Mouse (Mus musculus): Measurements from ENCODE around the gene Mybl2. TPM values are rescaled to one million over a fixed set of nuclear protein-coding genes. Genes with fewer than 3 reads are reported as not detected.

Mybl2 gene
- total RNA-seq, 2 experiments from 2014 or later, result 0.87 to 3.1 TPM

- no peak for DNase-seq
These were observed 17.1 kb downstream of the Mybl2 start for GRCm38 (mm10) chr2:163071590-163071989.

GRCm38 (mm10) chr2:163073023-163073757 is 18.7 kb downstream of the Mybl2 start:
- no peak for DNase-seq

- DNase-seq, result no peak
These were observed 19.5 kb downstream of the Mybl2 start for GRCm38 (mm10) chr2:163074006-163074405.

- no peak for DNase-seq
These were observed 20.3 kb downstream of the Mybl2 start for GRCm38 (mm10) chr2:163074808-163075207.

DNA sequence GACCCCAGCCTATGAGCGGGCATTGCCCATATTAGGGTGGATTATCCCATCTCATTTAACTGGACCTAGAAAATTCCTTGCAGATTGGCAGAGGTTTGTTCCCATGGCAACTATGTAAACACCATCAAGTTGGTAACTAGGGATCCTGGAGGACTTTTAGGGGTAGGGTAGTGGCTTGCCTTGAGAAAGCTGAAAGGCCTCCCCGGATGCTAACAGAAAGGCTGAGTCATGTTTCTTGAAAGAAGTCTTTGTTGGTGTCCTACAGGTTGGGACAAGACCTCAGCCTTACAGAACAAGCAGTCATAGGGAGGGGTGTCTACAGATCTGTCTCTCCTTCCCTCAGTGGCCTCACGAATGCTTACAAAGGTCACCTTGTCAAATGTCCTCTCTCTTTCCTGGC is 20.7 kb downstream of the Mybl2 start:
- DNase-seq, result no peak

GRCm38 (mm10) chr2:163079041-163079440 is 24.6 kb downstream of the Mybl2 start:
- DNase-seq, result no peak

DNA sequence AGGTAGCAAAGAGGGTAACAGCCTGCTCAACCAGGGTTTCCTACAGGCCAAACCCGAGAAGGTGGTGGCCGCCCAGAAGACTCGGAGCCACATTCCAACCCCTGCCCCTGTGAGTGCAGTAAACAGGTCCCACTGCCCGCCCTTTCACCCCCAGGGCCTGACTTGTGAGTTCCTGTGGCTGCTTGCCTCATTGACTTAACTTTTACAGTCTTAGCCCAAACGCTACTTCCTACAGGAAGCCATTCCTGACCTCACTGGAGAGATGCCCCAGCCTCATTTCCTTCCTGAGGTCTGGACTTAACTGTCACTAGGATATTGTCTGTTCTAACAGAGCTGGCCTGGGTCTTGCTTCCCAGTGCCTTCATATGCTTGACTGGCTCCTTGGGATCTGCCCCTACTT is 28.1 kb downstream of the Mybl2 start:
- DNase-seq, result no peak

DNA sequence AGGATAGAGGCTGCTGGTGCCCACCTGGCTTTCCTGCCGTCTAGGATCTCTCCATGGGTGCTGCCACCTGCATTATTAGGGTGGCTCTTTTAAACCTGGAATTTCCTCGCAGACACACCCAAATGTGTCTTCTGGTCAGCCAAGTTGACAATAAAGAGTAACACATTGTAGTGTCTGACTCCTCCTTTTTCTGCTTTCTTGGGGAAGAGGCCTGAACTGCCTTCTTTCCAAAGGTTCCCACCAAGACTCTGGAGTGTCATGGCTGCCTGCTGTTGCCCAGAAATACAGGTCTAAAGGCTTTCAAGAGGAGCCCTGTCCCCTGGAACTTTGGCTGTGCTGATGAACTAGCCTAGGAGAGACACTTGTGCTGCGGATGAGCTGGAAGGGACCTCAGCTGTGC is 30.0 kb downstream of the Mybl2 start:
- DNase-seq, result no peak

DNA sequence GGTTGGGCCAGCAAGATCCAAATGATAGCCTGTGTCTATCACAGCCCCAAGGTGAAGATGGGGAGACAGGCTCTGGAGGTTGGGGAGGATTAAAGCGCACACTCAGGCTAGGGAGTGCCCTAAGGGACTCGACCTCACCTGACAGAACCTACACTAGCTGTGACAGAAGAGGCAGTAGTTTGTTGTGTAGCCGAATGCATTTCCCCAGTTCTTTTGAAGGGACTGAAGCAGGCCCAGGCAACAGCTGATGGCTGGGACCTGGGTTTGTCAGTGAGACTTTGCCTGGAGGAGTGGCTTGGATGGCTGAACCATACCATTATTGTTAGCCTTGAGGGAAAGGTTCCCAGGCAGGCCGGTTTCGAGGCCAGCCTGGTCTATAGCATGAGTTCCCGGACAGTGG is 30.6 kb downstream of the Mybl2 start:
- DNase-seq, result no peak

DNA sequence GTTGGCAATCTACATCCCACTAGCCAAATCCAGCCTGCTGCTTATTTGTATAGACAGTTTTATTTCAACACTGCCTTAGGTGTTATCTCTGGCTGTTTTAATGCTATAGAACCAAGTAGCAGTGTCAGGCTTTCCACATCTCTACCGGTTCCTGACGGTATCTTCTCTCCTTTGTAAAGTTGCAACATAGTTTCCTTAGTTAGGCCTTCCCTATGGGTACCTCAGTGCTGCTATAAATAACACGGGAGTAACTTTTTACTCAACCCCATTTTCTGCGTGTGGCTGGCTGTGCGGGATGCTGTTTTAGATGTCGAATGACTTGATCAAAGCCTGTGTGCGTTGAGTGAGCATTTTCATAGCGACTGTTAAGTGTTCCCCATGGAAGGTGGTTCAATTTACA is 32.1 kb downstream of the Mybl2 start:
- DNase-seq, result no peak

DNA sequence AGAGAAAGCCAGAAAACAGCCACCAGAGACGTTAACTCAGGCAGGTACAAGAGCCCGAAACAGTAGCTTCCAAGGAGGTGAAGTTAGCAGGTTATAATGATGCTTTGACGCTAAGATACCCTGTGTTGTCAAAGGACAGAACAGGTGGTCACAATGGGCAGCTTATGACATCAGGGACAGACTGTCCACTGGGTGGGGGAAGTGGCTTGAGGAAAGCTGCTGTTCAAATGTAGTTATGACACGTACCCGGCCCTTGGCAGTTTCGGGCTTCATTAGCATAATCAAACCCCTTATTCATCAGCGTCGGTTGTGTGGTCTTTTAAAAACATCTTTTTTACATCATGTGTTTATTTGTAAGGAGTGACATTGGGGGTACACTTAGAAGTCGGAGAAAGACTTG is 33.2 kb downstream of the Mybl2 start, which contains the start of gene Gtsf1l:
Gene Gtsf1l, minus strand, starts transcription at position 128 of the 400 bp plus-strand sequence.
- DNase-seq, result no peak

GRCm38 (mm10) chr2:163089475-163090123 is 35.1 kb downstream of the Mybl2 start:
- no peak for DNase-seq

- no peak for DNase-seq
These were observed 40.4 kb downstream of the Mybl2 start for GRCm38 (mm10) chr2:163094909-163095308.

DNA sequence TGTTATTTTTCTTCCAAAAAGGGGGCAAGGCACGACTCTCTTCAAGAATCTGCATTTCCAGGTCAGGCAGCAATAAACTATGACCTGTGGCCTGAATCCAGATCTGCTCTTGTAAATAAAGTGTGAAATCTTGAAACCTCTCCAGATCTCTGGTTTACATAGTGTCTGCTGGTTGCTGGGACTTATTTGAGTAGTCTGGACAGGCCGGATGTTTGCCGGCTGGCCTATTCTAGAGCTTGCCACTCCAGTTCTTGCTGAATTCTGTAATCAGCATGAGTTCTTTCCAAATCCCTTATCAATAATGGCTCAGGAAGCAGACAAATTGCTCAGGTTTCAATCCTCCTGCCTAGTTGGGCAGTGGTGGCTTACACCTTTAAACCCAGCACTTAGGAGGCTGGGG is 41.3 kb downstream of the Mybl2 start:
- no peak for DNase-seq

- DNase-seq, result no peak
These were observed 45.4 kb downstream of the Mybl2 start for GRCm38 (mm10) chr2:163099919-163100318.

DNA sequence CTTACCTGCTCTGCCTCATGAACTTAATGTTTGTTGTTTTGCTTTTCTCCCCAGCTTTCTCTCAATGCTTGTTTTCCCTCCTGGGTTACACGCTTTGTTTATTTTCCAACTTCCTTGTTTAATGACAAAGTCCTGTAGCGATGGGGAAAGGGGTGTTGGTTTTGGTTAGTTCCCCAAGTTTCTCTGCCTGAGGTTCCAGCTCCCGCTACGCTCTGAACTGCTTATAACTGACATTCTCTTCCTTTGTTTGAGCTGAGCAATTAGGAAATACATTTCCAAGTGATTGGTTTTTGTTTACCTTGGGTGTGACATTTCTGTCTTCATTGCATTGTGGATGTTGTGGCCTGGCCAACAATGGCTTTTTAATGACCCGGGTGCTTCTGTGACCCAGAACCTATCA is 46.1 kb downstream of the Mybl2 start:
- no peak for DNase-seq

GRCm38 (mm10) chr2:163101646-163102203 is 47.2 kb downstream of the Mybl2 start:
- peak; percentile 52 to 66 for DNase-seq

- DNase-seq, result no peak
These were observed 47.7 kb downstream of the Mybl2 start for GRCm38 (mm10) chr2:163102216-163102615.

DNA sequence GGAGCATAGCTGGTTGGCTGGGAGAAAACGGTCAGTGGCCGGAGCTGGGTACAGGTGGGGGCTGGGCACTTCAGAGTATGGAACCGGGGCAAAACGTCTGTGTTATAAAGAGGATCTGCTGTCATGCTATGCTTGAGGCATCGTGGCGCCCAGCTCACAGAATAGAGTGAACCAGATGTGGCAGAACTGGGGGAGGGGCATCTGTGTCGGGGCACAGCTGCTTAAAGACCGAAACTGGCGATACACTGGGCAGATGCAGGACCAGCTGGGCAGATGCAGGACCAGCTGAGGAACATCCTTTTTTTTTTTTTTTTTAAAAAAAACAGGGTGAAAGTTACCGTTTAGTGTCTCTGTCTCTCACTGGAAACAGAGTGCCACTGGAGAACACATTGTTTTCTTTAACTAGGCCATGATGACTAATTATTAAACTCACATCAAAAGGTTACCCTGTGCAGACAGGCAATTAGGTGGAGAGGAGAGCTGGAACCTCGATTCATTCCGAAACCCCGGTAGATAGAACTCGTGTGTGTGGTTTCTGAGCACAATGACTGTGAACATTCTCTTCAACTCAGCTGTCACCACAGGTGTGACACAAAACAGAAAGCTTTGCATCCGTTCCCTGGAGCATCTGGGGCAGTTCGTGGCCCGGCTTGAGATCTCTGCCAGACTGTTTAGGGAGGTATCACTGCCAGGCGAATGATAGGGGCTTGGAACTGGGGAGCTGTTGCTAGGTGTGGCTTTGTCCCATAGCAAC is 48.6 kb downstream of the Mybl2 start:
- DNase-seq, result no peak

DNA sequence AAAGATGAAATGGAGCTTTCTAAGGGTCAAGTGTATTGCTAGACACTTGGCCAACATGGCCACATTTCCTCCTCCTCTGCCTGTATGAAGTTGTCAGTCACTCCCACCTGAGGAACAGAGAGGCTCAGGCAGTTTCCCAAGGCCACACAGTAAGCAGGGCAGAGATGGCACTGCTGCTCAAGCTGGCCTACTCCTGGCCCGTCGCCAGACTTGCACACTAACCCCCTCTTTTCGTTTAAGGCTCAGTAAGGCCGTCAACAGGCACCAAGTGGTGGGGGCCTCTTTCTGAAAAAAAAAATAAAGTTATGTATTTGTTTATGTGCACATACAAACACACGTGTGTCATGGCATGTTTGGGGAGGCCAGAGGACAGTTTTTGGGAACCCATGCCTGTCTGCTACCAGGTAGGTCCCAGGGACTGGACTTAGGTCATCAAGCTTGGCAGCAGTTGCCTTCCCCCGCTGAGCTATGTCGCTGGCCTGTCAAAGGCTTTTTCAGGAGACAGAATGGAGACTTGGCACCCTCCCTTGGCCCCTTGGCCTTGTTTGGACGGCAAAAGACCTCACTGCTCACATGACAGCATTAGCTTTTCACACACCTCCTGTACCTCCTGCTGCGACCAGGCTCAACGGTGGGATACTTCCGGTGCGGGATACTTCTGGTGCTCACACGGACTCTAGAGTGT is 49.7 kb downstream of the Mybl2 start:
- DNase-seq, result no peak

- DNase-seq, result no peak
These were observed 53.9 kb downstream of the Mybl2 start for GRCm38 (mm10) chr2:163108385-163108784.

DNA sequence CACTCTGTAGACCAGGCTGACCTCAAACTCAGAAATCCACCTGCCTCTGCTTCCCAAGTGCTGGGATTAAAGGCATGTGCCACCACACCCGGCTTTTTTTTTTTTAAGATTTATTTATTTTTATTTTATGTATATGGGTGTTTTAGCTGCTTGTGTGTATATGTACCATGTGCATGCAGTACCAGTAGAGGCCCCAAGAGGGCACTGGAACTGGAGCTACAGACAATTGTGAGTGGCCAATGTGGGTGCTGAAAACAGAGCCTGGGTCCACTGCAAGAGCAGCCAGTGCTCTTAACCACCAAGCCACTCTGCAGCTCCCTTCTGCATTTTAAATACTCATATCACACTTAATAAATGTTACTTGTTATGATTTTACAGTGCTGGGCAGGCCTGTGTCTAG is 56.2 kb downstream of the Mybl2 start:
- DNase-seq, result no peak

Data from layer of hippocampus, postnatal 36 days (tissue).